Comparison of ENCODE assay signal across 8 mouse cellular contexts in genomic region chr2:18693491-18693870, GRCm38 (mm10). TPM values are rescaled to one million over a fixed set of nuclear protein-coding genes. Genes with fewer than 3 reads are reported as not detected.
A peak's percentile ranks its signal among the peaks of the same experiment; 100 is the strongest.
DNase-seq lines count a peak whose midpoint lies in the region; ATAC-seq and TF ChIP-seq lines count a peak whose summit lies in the region.

No protein-coding gene starts in this region.

- H3K4me3 ChIP-seq in kidney, postnatal 0 days (replicated peaks; ENCODE audit: low read depth, low read length), result peak overlapping the region; percentile 60
- peak overlapping the region; percentile 71 for H3K4me3 ChIP-seq in embryonic facial prominence, embryonic 14.5 days (ENCODE audit: low read depth, low read length)
- H3K4me3 ChIP-seq in intestine, embryonic 14.5 days (ENCODE audit: low read depth, low read length), result peak overlapping the region; percentile 58
- peak overlapping the region; percentile 44 for H3K4me3 ChIP-seq in midbrain, embryonic 16.5 days (ENCODE audit: low read depth, low read length)

- no peak for TF ChIP-seq CTCF in kidney, postnatal 0 days (IDR thresholded peaks at IDR 0.05; ENCODE audit: low read depth)

- no peaks in the 10 kb centered on the region for H3K36me3 ChIP-seq in kidney, postnatal 0 days (ENCODE audit: insufficient read depth, low read length)
- no peaks in the 10 kb centered on the region for H3K36me3 ChIP-seq in embryonic facial prominence, embryonic 14.5 days (ENCODE audit: control insufficient read depth, insufficient read depth, low read length)
- H3K36me3 ChIP-seq in intestine, embryonic 14.5 days (ENCODE audit: control insufficient read depth, insufficient read depth, low read length), result no peaks in the 10 kb centered on the region
- no peaks in the 10 kb centered on the region for H3K36me3 ChIP-seq in midbrain, embryonic 16.5 days (ENCODE audit: control insufficient read depth, insufficient read depth, low read length)

- peaks cover 16% of the 10 kb centered on the region; the same call in 1 of the 2 replicates for H3K4me1 ChIP-seq in kidney, postnatal 0 days (replicated peaks; ENCODE audit: insufficient read depth, low read length)
- peaks cover 17% of the 10 kb centered on the region for H3K4me1 ChIP-seq in embryonic facial prominence, embryonic 14.5 days (ENCODE audit: control insufficient read depth, insufficient read depth, low read length)
- peaks cover 17% of the 10 kb centered on the region for H3K4me1 ChIP-seq in intestine, embryonic 14.5 days (replicated peaks; ENCODE audit: control insufficient read depth, insufficient read depth, low read length)
- H3K4me1 ChIP-seq in midbrain, embryonic 16.5 days (ENCODE audit: control insufficient read depth, insufficient read depth, low read length), result peaks cover 20% of the 10 kb centered on the region

- peak overlapping the region; percentile 90; the same call in 1 of the 2 replicates for H3K9ac ChIP-seq in kidney, postnatal 0 days (ENCODE audit: low read depth, low read length)
- H3K9ac ChIP-seq in embryonic facial prominence, embryonic 14.5 days (ENCODE audit: low read depth, low read length), result peak overlapping the region; percentile 83; the same call in 1 of the 2 replicates
- H3K9ac ChIP-seq in intestine, embryonic 14.5 days (ENCODE audit: low read length), result no peak overlapping the region
- no peak overlapping the region for H3K9ac ChIP-seq in midbrain, embryonic 16.5 days (ENCODE audit: low read depth, low read length)

- 5% methylated on average over 5 of the region's 5 CpGs for WGBS in kidney, postnatal 0 days
- 0% methylated on average over 5 of the region's 5 CpGs for WGBS in embryonic facial prominence, embryonic 14.5 days
- under 1% methylated on average over 5 of the region's 5 CpGs for WGBS in intestine, embryonic 14.5 days
- under 1% methylated on average over 5 of the region's 5 CpGs for WGBS in midbrain, embryonic 16.5 days

- ATAC-seq in kidney, postnatal 0 days (replicated peaks; ENCODE audit: low FRiP score, low read depth), result no peak
- no peak for ATAC-seq in embryonic facial prominence, embryonic 14.5 days (ENCODE audit: low read depth)
- ATAC-seq in intestine, embryonic 14.5 days (replicated peaks; ENCODE audit: low FRiP score, low TSS enrichment, low read depth), result no peak
- ATAC-seq in midbrain, embryonic 16.5 days, result no peak

- no peak overlapping the region for H3K27ac ChIP-seq in kidney, postnatal 0 days
- H3K27ac ChIP-seq in embryonic facial prominence, embryonic 14.5 days (replicated peaks; ENCODE audit: low read depth, low read length), result no peak overlapping the region
- no peak overlapping the region for H3K27ac ChIP-seq in intestine, embryonic 14.5 days (ENCODE audit: low read depth)
- no peak overlapping the region for H3K27ac ChIP-seq in midbrain, embryonic 16.5 days (ENCODE audit: low read length)

- peaks cover 51% of the 10 kb centered on the region for H3K27me3 ChIP-seq in kidney, postnatal 0 days (ENCODE audit: insufficient read depth, low read length)
- peaks cover 84% of the 10 kb centered on the region for H3K27me3 ChIP-seq in embryonic facial prominence, embryonic 14.5 days (replicated peaks; ENCODE audit: control insufficient read depth, insufficient read depth, low read length)
- H3K27me3 ChIP-seq in intestine, embryonic 14.5 days (replicated peaks; ENCODE audit: control insufficient read depth, insufficient read depth, low read length), result peaks cover 91% of the 10 kb centered on the region
- peaks cover 14% of the 10 kb centered on the region for H3K27me3 ChIP-seq in midbrain, embryonic 16.5 days (ENCODE audit: control insufficient read depth, insufficient read depth, low read depth, low read length)

- no peak for DNase-seq in kidney, postnatal 0 days (ENCODE audit: low spot score)
- no peak for DNase-seq in kidney, postnatal 25 days
- no peak for DNase-seq in embryonic facial prominence, embryonic 14.5 days (ENCODE audit: low spot score)
- DNase-seq in intestine, embryonic 14.5 days (ENCODE audit: low spot score), result no peak
- no peak for DNase-seq in frontal cortex, postnatal 25 days (ENCODE audit: low spot score in 2 of 2)
- DNase-seq in urinary bladder, postnatal 25 days (ENCODE audit: low spot score), result no peak
- DNase-seq in lung, postnatal 4 days, result no peak

- H3K9me3 ChIP-seq in kidney, postnatal 0 days (replicated peaks; ENCODE audit: low read length), result no peaks in the 10 kb centered on the region
- no peaks in the 10 kb centered on the region for H3K9me3 ChIP-seq in embryonic facial prominence, embryonic 14.5 days (ENCODE audit: control insufficient read depth, low read length)
- no peaks in the 10 kb centered on the region for H3K9me3 ChIP-seq in intestine, embryonic 14.5 days (ENCODE audit: control insufficient read depth, low read length)
- H3K9me3 ChIP-seq in midbrain, embryonic 16.5 days (replicated peaks; ENCODE audit: control insufficient read depth, low read length, poor library complexity, severe bottlenecking), result no peaks in the 10 kb centered on the region

- peak overlapping the region; percentile 71 for H3K4me2 ChIP-seq in kidney, postnatal 0 days (ENCODE audit: low read length)
- H3K4me2 ChIP-seq in embryonic facial prominence, embryonic 14.5 days (ENCODE audit: low read depth, low read length), result peak overlapping the region; percentile 97
- H3K4me2 ChIP-seq in intestine, embryonic 14.5 days (ENCODE audit: low read length), result peak overlapping the region; percentile 89
- H3K4me2 ChIP-seq in midbrain, embryonic 16.5 days (ENCODE audit: low read length), result peak overlapping the region; percentile 56

RNA-seq across cellular contexts. Expression of gene Spag6, which starts 0.4 kb away (rescaled TPM):
- polyA plus RNA-seq in kidney, postnatal 0 days (2015; fragmentation: Nextera tagmentation; extraction: Ambion mirVana), result 0.15 and 0.18 TPM in 2 replicates
- 0.21 and 0.22 TPM in 2 replicates for polyA plus RNA-seq in embryonic facial prominence, embryonic 14.5 days (2014; fragmentation: Nextera tagmentation; extraction: Ambion mirVana)
- not detected in 2 replicates for polyA plus RNA-seq in intestine, embryonic 14.5 days (2014; fragmentation: Nextera tagmentation; extraction: Ambion mirVana)
- polyA plus RNA-seq in midbrain, embryonic 16.5 days (2015; fragmentation: Nextera tagmentation; extraction: Ambion mirVana), result 0.10 TPM in 1 of 2 replicates, not detected in the other

RNA-seq across cellular contexts. Expression of gene Bmi1, which starts 16.7 kb away (rescaled TPM):
- 29.0 and 29.2 TPM in 2 replicates for polyA plus RNA-seq in kidney, postnatal 0 days (2015; fragmentation: Nextera tagmentation; extraction: Ambion mirVana)
- polyA plus RNA-seq in embryonic facial prominence, embryonic 14.5 days (2014; fragmentation: Nextera tagmentation; extraction: Ambion mirVana), result 25.9 and 28.0 TPM in 2 replicates
- polyA plus RNA-seq in intestine, embryonic 14.5 days (2014; fragmentation: Nextera tagmentation; extraction: Ambion mirVana), result 20.7 and 25.1 TPM in 2 replicates
- polyA plus RNA-seq in midbrain, embryonic 16.5 days (2015; fragmentation: Nextera tagmentation; extraction: Ambion mirVana), result 19.4 and 21.0 TPM in 2 replicates

RNA-seq across cellular contexts. Expression of gene Commd3, which starts 21.3 kb away (rescaled TPM):
- 281 and 292 TPM in 2 replicates for polyA plus RNA-seq in kidney, postnatal 0 days (2015; fragmentation: Nextera tagmentation; extraction: Ambion mirVana)
- polyA plus RNA-seq in embryonic facial prominence, embryonic 14.5 days (2014; fragmentation: Nextera tagmentation; extraction: Ambion mirVana), result 195 and 218 TPM in 2 replicates
- polyA plus RNA-seq in intestine, embryonic 14.5 days (2014; fragmentation: Nextera tagmentation; extraction: Ambion mirVana), result 199 and 202 TPM in 2 replicates
- 188 and 194 TPM in 2 replicates for polyA plus RNA-seq in midbrain, embryonic 16.5 days (2015; fragmentation: Nextera tagmentation; extraction: Ambion mirVana)

Comparison
In these comparisons a context has a peak if more than half of its experiments do, and no peak if none do; other contexts are left out.
1. H3K9ac ChIP-seq: peak in kidney, postnatal 0 days (single experiment) and embryonic facial prominence, embryonic 14.5 days (single experiment); none in intestine, embryonic 14.5 days (single experiment) and midbrain, embryonic 16.5 days (single experiment).
2. Peak in every context shown above with its lines, with median percentiles within 50 percentile points of each other: H3K4me2 ChIP-seq and H3K4me3 ChIP-seq.